Comparison of ENCODE assay signal across 23 mouse cellular contexts in genomic region chr10:3644111-3644510, GRCm38 (mm10).
DNase-seq lines count a peak whose midpoint lies in the region; ATAC-seq lines count a peak whose summit lies in the region.
"Had no signal": no experiment of that assay in that cellular context is flagged by ENCODE, and none has a peak within 500 bp of the region (broad histone marks: within the 10 kb centered on the region; RNA-seq: fewer than 3 reads in every experiment).

No protein-coding gene starts in this region.

- H3K9me3 ChIP-seq in heart, embryonic 10.5 days, result no peaks in the 10 kb centered on the region
- no peaks in the 10 kb centered on the region for H3K9me3 ChIP-seq in midbrain, embryonic 11.5 days (ENCODE audit: control insufficient read depth, low read length)
- H3K9me3 ChIP-seq in midbrain, embryonic 10.5 days (replicated peaks), result no peaks in the 10 kb centered on the region
- H3K9me3 ChIP-seq: embryonic facial prominence, embryonic 13.5 days; embryonic facial prominence, embryonic 15.5 days; forebrain, embryonic 10.5 days; forebrain, embryonic 12.5 days had no signal

- H3K4me3 ChIP-seq in heart, embryonic 10.5 days, result no peak overlapping the region
- H3K4me3 ChIP-seq in midbrain, embryonic 11.5 days (ENCODE audit: low read depth, low read length), result no peak overlapping the region
- no peak overlapping the region for H3K4me3 ChIP-seq in midbrain, embryonic 10.5 days
- H3K4me3 ChIP-seq: embryonic facial prominence, embryonic 13.5 days; embryonic facial prominence, embryonic 15.5 days; erythroblast, embryonic 14.5 days; forebrain, embryonic 10.5 days; forebrain, embryonic 12.5 days had no signal

- no peak for ATAC-seq in midbrain, embryonic 11.5 days (ENCODE audit: low FRiP score)
- ATAC-seq: forebrain, embryonic 14.5 days; forebrain, embryonic 16.5 days had no signal

- DNase-seq in heart, adult 11 months, result peak; percentile 74
- no peak for DNase-seq in heart, embryonic 10.5 days (ENCODE audit: low spot score)
- peak; percentile 71 for DNase-seq in midbrain, embryonic 11.5 days (ENCODE audit: low spot score, missing footprints)
- DNase-seq in midbrain, embryonic 10.5 days (ENCODE audit: low spot score), result no peak
- peak; percentile 28 to 40 for DNase-seq in B cell, adult 2 months
- DNase-seq in splenic B cell, adult 2 months (ENCODE audit: low read depth, low spot score), result peak; percentile 44
- DNase-seq in cerebellum, adult 9-10 months, result no peak
- DNase-seq: adrenal gland, adult 2 months; adrenal gland, postnatal 10 days; adrenal gland, postnatal 25 days; cerebellum, adult 11 months; cerebellum, adult 18-20 months; cerebellum, adult 9-11 months; cerebellum, postnatal 14 days; cerebellum, postnatal 36 days; embryo, embryonic 11 days had no signal

- H3K27ac ChIP-seq in heart, embryonic 10.5 days, result no peak overlapping the region
- no peak overlapping the region for H3K27ac ChIP-seq in midbrain, embryonic 11.5 days (ENCODE audit: low read depth, low read length)
- H3K27ac ChIP-seq in midbrain, embryonic 10.5 days (replicated peaks), result no peak overlapping the region
- H3K27ac ChIP-seq: embryonic facial prominence, embryonic 13.5 days; forebrain, embryonic 10.5 days; forebrain, embryonic 12.5 days had no signal

- no peaks in the 10 kb centered on the region for H3K27me3 ChIP-seq in heart, embryonic 10.5 days (ENCODE audit: insufficient read depth, poor library complexity, severe bottlenecking)
- no peaks in the 10 kb centered on the region for H3K27me3 ChIP-seq in midbrain, embryonic 11.5 days (ENCODE audit: control insufficient read depth, insufficient read depth, low read length)
- no peaks in the 10 kb centered on the region for H3K27me3 ChIP-seq in midbrain, embryonic 10.5 days (ENCODE audit: low read depth, poor library complexity, severe bottlenecking)
- no peaks in the 10 kb centered on the region for H3K27me3 ChIP-seq in splenic B cell, adult 2 months (ENCODE audit: control insufficient read depth, insufficient read depth, low read length, poor library complexity, severe bottlenecking)
- H3K27me3 ChIP-seq: embryonic facial prominence, embryonic 13.5 days; embryonic facial prominence, embryonic 15.5 days; forebrain, embryonic 12.5 days had no signal

- no peaks in the 10 kb centered on the region for H3K36me3 ChIP-seq in heart, embryonic 10.5 days
- H3K36me3 ChIP-seq in midbrain, embryonic 11.5 days (ENCODE audit: control insufficient read depth, insufficient read depth, low read length), result no peaks in the 10 kb centered on the region
- no peaks in the 10 kb centered on the region for H3K36me3 ChIP-seq in midbrain, embryonic 10.5 days
- no peaks in the 10 kb centered on the region for H3K36me3 ChIP-seq in splenic B cell, adult 2 months (ENCODE audit: control insufficient read depth, insufficient read depth, low read length, poor library complexity, severe bottlenecking)
- H3K36me3 ChIP-seq: embryonic facial prominence, embryonic 13.5 days; embryonic facial prominence, embryonic 15.5 days; forebrain, embryonic 10.5 days; forebrain, embryonic 12.5 days had no signal

- WGBS in heart, embryonic 10.5 days, result 81% methylated on average over 5 of the region's 5 CpGs
- 78% methylated on average over 5 of the region's 5 CpGs for WGBS in midbrain, embryonic 11.5 days
- WGBS in midbrain, embryonic 10.5 days, result 82% methylated on average over 5 of the region's 5 CpGs

- H3K9ac ChIP-seq in midbrain, embryonic 11.5 days (ENCODE audit: low read length), result no peak overlapping the region
- H3K9ac ChIP-seq: embryonic facial prominence, embryonic 13.5 days; embryonic facial prominence, embryonic 15.5 days; forebrain, embryonic 12.5 days had no signal

- no peak overlapping the region for H3K4me2 ChIP-seq in midbrain, embryonic 11.5 days
- H3K4me2 ChIP-seq: embryonic facial prominence, embryonic 13.5 days; embryonic facial prominence, embryonic 15.5 days; forebrain, embryonic 12.5 days had no signal

- H3K4me1 ChIP-seq in heart, embryonic 10.5 days, result no peaks in the 10 kb centered on the region
- no peaks in the 10 kb centered on the region for H3K4me1 ChIP-seq in midbrain, embryonic 11.5 days (ENCODE audit: control insufficient read depth, insufficient read depth, low read length)
- H3K4me1 ChIP-seq in midbrain, embryonic 10.5 days, result no peaks in the 10 kb centered on the region
- H3K4me1 ChIP-seq: forebrain, embryonic 12.5 days had no signal

Comparison
In these comparisons a context has a peak if more than half of its experiments do, and no peak if none do; other contexts are left out.
1. DNase-seq: peak in heart, adult 11 months (single experiment), midbrain, embryonic 11.5 days (single experiment), B cell, adult 2 months (2 of 2) and splenic B cell, adult 2 months (single experiment); none in heart, embryonic 10.5 days (single experiment), midbrain, embryonic 10.5 days (single experiment) and cerebellum, adult 9-10 months (single experiment).